Mouse (Mus musculus) hindbrain, embryonic 12.5 days (tissue): Measurements from ENCODE around the gene Arhgef11. TPM values are rescaled to one million over a fixed set of nuclear protein-coding genes. Genes with fewer than 3 reads are reported as not detected.

Source experiments
- ATAC-seq: fragments of 200-750 bp; cut with Nextera tagmentation; 2 replicates; pipeline ENCODE4 v1.8.0; 2017; ENCODE audit warnings: moderate TSS enrichment; ENCODE audit not compliant: low FRiP score
- H3K27ac ChIP-seq: fragments of 300-500 bp; sonication (generic); 2 replicates; pipeline ENCODE4 v1.5.1; 2016; ENCODE audit warnings: mild to moderate bottlenecking
- H3K27me3 ChIP-seq: fragments of 300-500 bp; sonication (generic); 2 replicates; pipeline ENCODE4 v1.6.1; 2016; ENCODE audit warnings: mild to moderate bottlenecking
- H3K36me3 ChIP-seq: fragments of 300-500 bp; sonication (generic); 2 replicates; pipeline ENCODE4 v1.6.1; 2016; ENCODE audit warnings: mild to moderate bottlenecking
- H3K4me1 ChIP-seq: fragments of 300-500 bp; sonication (generic); 2 replicates; pipeline ENCODE4 v1.6.1; 2016
- H3K4me2 ChIP-seq: fragments of 300-500 bp; sonication (generic); replicated peaks from 2 replicates; pipeline ENCODE4 v1.6.1; 2016; ENCODE audit warnings: mild to moderate bottlenecking
- H3K4me3 ChIP-seq: fragments of 300-500 bp; sonication (generic); 2 replicates; pipeline ENCODE4 v1.5.1; 2016; ENCODE audit warnings: mild to moderate bottlenecking
- H3K9ac ChIP-seq: fragments of 300-500 bp; sonication (generic); 2 replicates; pipeline ENCODE4 v1.6.1; 2016; ENCODE audit warnings: mild to moderate bottlenecking, moderate library complexity
- H3K9me3 ChIP-seq: fragments of 300-500 bp; sonication (generic); replicated peaks from 2 replicates; pipeline ENCODE4 v1.6.1; 2016; ENCODE audit warnings: mild to moderate bottlenecking
- WGBS: fragments of 180-500 bp; shearing (Covaris S2); methylation state at CpG from one replicate; pipeline ENCODE4 v1.1.7; 2016; 5-methylcytosine and 5-hydroxymethylcytosine counted together
- microRNA-seq: library from miRNA; unstranded; fragments of <30 nt; microRNA quantifications from one replicate; pipeline ENCODE4, GENCODE M21; 2017
- polyA plus RNA-seq: library from polyadenylated mRNA; unstranded; fragments of >200 nt; fragmentation: Nextera tagmentation; extraction: Ambion mirVana; gene quantifications from 2 replicates; pipeline ENCODE4 v1.2.1, GENCODE M21; 2016

Arhgef11 gene
- polyA plus RNA-seq, 1 experiment from 2014 or later = 28.0 TPM

DNA sequence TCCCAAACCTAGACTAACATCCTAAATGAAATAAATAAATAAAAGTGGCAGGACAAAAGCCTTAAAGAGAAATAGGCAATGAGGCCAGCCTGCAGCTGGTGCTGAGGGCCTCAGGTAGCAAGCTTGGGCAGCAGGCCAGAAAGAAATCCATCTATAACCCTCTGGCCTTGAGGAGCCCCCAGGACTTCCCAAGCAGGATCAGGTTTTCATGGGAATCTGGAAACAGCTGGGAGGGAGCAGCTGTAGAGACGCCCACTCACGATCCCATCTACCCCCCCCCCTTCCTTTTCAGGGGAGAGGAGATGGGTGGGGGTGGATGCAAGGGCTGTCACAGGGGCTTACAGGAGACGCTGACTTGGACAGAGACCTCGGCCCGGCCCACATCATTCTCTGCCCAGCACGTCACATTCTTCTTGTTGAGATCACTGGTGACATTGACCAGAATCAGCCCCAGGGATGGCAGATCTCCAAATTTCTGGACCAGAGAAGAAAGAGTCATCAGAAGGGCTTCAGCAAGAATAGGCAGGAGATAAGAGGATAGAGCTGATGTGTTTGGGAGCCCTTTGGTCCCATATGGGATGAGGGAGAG, 168.4 kb downstream of the Arhgef11 start:
- H3K27me3 ChIP-seq = peaks cover 8% of the 10 kb centered on the region; the same call in 1 of the 2 replicates
- peaks cover 21% of the 10 kb centered on the region for H3K4me1 ChIP-seq
- ATAC-seq = no peak
- no peak overlapping the region for H3K4me2 ChIP-seq
- no peaks in the 10 kb centered on the region for H3K36me3 ChIP-seq
- H3K27ac ChIP-seq = no peak overlapping the region; the same call in 1 of the 2 replicates
- no peak overlapping the region for H3K4me3 ChIP-seq
- no peak overlapping the region for H3K9ac ChIP-seq
- H3K9me3 ChIP-seq = no peaks in the 10 kb centered on the region
- 58% methylated on average over 6 of the region's 6 CpGs for WGBS

Small RNA genes within 50 kb of the gene (microRNA-seq; reads per million reads assigned to microRNA genes)
- not detected for gene Gm24109

Other genes with a start within 250 kb of the Arhgef11 start
- 0.15 TPM in 1 of 2 replicates, not detected in the other for gene Fcrl1, start 241.2 kb upstream of the Arhgef11 start, polyA plus RNA-seq
- gene Fcrl5, start 181.8 kb upstream of the Arhgef11 start, polyA plus RNA-seq = not detected in 2 replicates
- 14.1 and 15.4 TPM in 2 replicates for gene Etv3, start 92.2 kb upstream of the Arhgef11 start, polyA plus RNA-seq
- gene Lrrc71, start 131.1 kb downstream of the Arhgef11 start, polyA plus RNA-seq = 0.90 and 1.2 TPM in 2 replicates
- 19.3 and 24.0 TPM in 2 replicates for gene Ntrk1, start 177.6 kb downstream of the Arhgef11 start, polyA plus RNA-seq
- 1.2 and 1.7 TPM in 2 replicates for gene Insrr, start 179.4 kb downstream of the Arhgef11 start, polyA plus RNA-seq
- gene Pear1, start 206.7 kb downstream of the Arhgef11 start, polyA plus RNA-seq = 13.1 and 13.2 TPM in 2 replicates
- gene Sh2d2a, start 229.2 kb downstream of the Arhgef11 start, polyA plus RNA-seq = not detected in 2 replicates